Mouse (Mus musculus) liver, adult (tissue): ENCODE measurements around the gene Mtss1l.

Experiments used
- GATA4 ChIP-seq: IDR thresholded peaks from 2 replicates; pipeline ENCODE4 v1.6.1; 2014; ENCODE audit warnings: mild to moderate bottlenecking, low read length; ENCODE audit not compliant: insufficient replicate concordance

Mtss1l gene

GRCm38 (mm10) chr8:110718969-110719670 lies 2.2 kb upstream of the Mtss1l start:
- TF ChIP-seq GATA4: no peak

- TF ChIP-seq GATA4: no peak
Measured at GRCm38 (mm10) chr8:110719898-110720653, 1.2 kb upstream of the Mtss1l start.

GRCm38 (mm10) chr8:110721606-110722413 lies 534 bp downstream of the Mtss1l start:
- no peak for TF ChIP-seq GATA4

- TF ChIP-seq GATA4: no peak
Measured at GRCm38 (mm10) chr8:110722414-110723011, 1.2 kb downstream of the Mtss1l start.

GRCm38 (mm10) chr8:110724493-110724892 lies 3.2 kb downstream of the Mtss1l start:
- TF ChIP-seq GATA4: no peak

GRCm38 (mm10) chr8:110725084-110725838 lies 4.0 kb downstream of the Mtss1l start:
- no peak for TF ChIP-seq GATA4

GRCm38 (mm10) chr8:110726893-110727292 lies 5.6 kb downstream of the Mtss1l start:
- no peak for TF ChIP-seq GATA4

GRCm38 (mm10) chr8:110731346-110731859 lies 10.1 kb downstream of the Mtss1l start:
- no peak for TF ChIP-seq GATA4

- TF ChIP-seq GATA4: no peak
Measured at GRCm38 (mm10) chr8:110733036-110733435, 11.8 kb downstream of the Mtss1l start.

- no peak for TF ChIP-seq GATA4
Measured at GRCm38 (mm10) chr8:110738591-110739195, 17.4 kb downstream of the Mtss1l start.

GRCm38 (mm10) chr8:110740629-110741175 lies 19.4 kb downstream of the Mtss1l start:
- no peak for TF ChIP-seq GATA4

GRCm38 (mm10) chr8:110741816-110742451 lies 20.7 kb downstream of the Mtss1l start:
- no peak for TF ChIP-seq GATA4

- TF ChIP-seq GATA4: no peak
Measured at GRCm38 (mm10) chr8:110742452-110742818, 21.2 kb downstream of the Mtss1l start.
